Mouse (Mus musculus) stomach, postnatal 0 days (tissue): ENCODE measurements around the gene Tenm3.

Source experiments
- CTCF ChIP-seq: IDR thresholded peaks from 2 replicates; pipeline ENCODE4 v1.5.1; 2016; ENCODE audit warnings: antibody characterized with exemption, low read depth, mild to moderate bottlenecking, moderate library complexity
- EP300 ChIP-seq: optimal IDR thresholded peaks from 2 replicates; pipeline ENCODE3; 2016; ENCODE audit warnings: antibody characterized with exemption

- TF ChIP-seq CTCF (no peak), EP300 (no peak)
These were observed 1.7 kb downstream of the Tenm3 start for GRCm38 (mm10) chr8:48842035-48842434.
